Mouse (Mus musculus): ENCODE measurements around the gene C1qtnf6.

C1qtnf6 gene

GRCm38 (mm10) chr15:78530671-78531450 is at the start of gene C1qtnf6:
C1qtnf6 (minus strand) TSS chr15:78531416.
- no peak for DNase-seq (ENCODE audit: extremely low spot score, low spot score)

- no peak for DNase-seq (ENCODE audit: extremely low spot score, low spot score)
These were observed 45.1 kb upstream of the C1qtnf6 start for GRCm38 (mm10) chr15:78576284-78576810.

- no peak for DNase-seq (ENCODE audit: extremely low spot score, low spot score)
These were observed 41.6 kb upstream of the C1qtnf6 start, which contains the start of gene Rac2 for GRCm38 (mm10) chr15:78572658-78573397. Rac2 (minus strand) TSS chr15:78572783.

- no peak for DNase-seq (ENCODE audit: extremely low spot score, low spot score)
These were observed 41.0 kb upstream of the C1qtnf6 start for GRCm38 (mm10) chr15:78572270-78572600.

- no peak for DNase-seq (ENCODE audit: extremely low spot score, low spot score)
These were observed 40.5 kb upstream of the C1qtnf6 start for GRCm38 (mm10) chr15:78571554-78572269.

- DNase-seq (ENCODE audit: extremely low spot score, low spot score) = no peak
These were observed 39.0 kb upstream of the C1qtnf6 start for GRCm38 (mm10) chr15:78570170-78570569.

GRCm38 (mm10) chr15:78567608-78568120 is 36.4 kb upstream of the C1qtnf6 start:
- no peak for DNase-seq (ENCODE audit: extremely low spot score, low spot score)

- no peak for DNase-seq (ENCODE audit: extremely low spot score, low spot score)
These were observed 33.7 kb upstream of the C1qtnf6 start for GRCm38 (mm10) chr15:78564764-78565435.

GRCm38 (mm10) chr15:78563937-78564336 is 32.7 kb upstream of the C1qtnf6 start:
- no peak for DNase-seq (ENCODE audit: extremely low spot score, low spot score)

GRCm38 (mm10) chr15:78563344-78563743 is 32.1 kb upstream of the C1qtnf6 start:
- no peak for DNase-seq (ENCODE audit: extremely low spot score, low spot score)

- DNase-seq (ENCODE audit: extremely low spot score, low spot score) = no peak
These were observed 28.1 kb upstream of the C1qtnf6 start for GRCm38 (mm10) chr15:78559141-78559979.

- no peak for DNase-seq (ENCODE audit: extremely low spot score, low spot score)
These were observed 26.7 kb upstream of the C1qtnf6 start for GRCm38 (mm10) chr15:78557693-78558535.

- DNase-seq (ENCODE audit: extremely low spot score, low spot score) = no peak
These were observed 23.5 kb upstream of the C1qtnf6 start for GRCm38 (mm10) chr15:78554545-78555313.

GRCm38 (mm10) chr15:78549189-78549734 is 18.0 kb upstream of the C1qtnf6 start:
- DNase-seq (ENCODE audit: extremely low spot score, low spot score) = no peak

GRCm38 (mm10) chr15:78548711-78549110 is 17.5 kb upstream of the C1qtnf6 start:
- DNase-seq (ENCODE audit: extremely low spot score, low spot score) = no peak

GRCm38 (mm10) chr15:78548336-78548665 is 17.1 kb upstream of the C1qtnf6 start:
- no peak for DNase-seq (ENCODE audit: extremely low spot score, low spot score)

- no peak for DNase-seq (ENCODE audit: extremely low spot score, low spot score)
These were observed 16.5 kb upstream of the C1qtnf6 start for GRCm38 (mm10) chr15:78547415-78548335.
